Mouse (Mus musculus): ENCODE measurements around the gene Gm3002. TPM values are rescaled to one million over a fixed set of nuclear protein-coding genes. Genes with fewer than 3 reads are reported as not detected.
"Not testable (repeated sequence)": the region's sequence is repeated elsewhere in the genome, so short reads cannot be mapped to it uniquely, and the experiment has no call there.

Gm3002 gene
- 3.3 and 4.0 TPM in 2 replicates for polyA plus RNA-seq (2015; fragmentation: Nextera tagmentation; extraction: Ambion mirVana)

DNA sequence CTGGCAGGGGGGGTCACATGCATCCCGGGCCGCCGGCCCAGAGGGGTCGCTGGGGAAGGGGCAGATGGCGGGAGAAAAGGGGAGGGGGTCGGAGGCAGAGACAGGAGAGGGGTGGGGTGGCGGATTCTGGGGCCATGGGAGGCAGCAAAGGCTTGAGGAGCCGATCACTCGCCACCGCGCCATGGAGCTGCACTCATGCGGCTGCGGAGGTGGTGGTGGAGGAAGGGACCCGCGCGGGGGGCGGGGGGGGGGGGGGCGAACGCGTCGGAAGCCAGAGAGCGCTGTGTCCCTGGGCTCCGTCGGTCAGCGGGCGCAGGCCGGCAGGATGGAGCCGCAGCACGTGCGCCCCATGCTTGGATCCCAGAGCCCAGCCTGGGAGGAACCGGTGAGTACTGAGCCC is at the start of gene Gm3002:
Gm3002 (plus strand) TSS at position 301 of the 400 bp plus-strand sequence.
- H3K36me3 ChIP-seq; H3K9me3 ChIP-seq; ATAC-seq (ENCODE audit: extremely low read depth, insufficient number of reproducible peaks, low FRiP score, low TSS enrichment); H3K4me1 ChIP-seq; H3K4me2 ChIP-seq; H3K4me3 ChIP-seq; H3K9ac ChIP-seq; H3K27me3 ChIP-seq (replicated peaks); H3K27ac ChIP-seq (replicated peaks): not testable (repeated sequence)
- WGBS = no CpG with 5 or more reads among the region's 31 CpGs

DNA sequence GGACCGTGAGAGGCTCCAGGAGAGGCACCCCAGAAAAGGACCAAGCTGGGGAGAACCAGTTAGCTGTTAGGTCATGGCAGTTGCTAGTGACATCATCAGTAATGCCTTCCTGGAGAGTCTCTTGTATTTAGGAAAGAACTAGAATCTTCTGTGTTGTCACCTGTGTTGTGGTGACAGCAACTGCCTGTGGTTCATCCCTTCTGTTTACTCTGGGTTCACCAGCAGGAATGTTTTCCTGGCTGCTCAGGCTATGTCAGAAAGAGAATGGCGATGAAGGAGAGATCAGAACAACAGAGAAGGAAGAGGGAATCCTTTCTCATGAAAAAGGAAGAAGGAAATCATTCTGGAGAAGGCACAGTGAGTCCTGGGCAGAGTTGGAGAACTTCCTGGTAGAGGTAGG is 36.1 kb downstream of the Gm3002 start, which contains the start of gene Gm3033:
Gm3033 (plus strand) TSS at position 301 of the 400 bp plus-strand sequence.
- not testable (repeated sequence) for H3K4me1 ChIP-seq; H3K9me3 ChIP-seq; H3K4me2 ChIP-seq; H3K9ac ChIP-seq; H3K27ac ChIP-seq (replicated peaks); ATAC-seq (ENCODE audit: extremely low read depth, insufficient number of reproducible peaks, low FRiP score, low TSS enrichment); H3K36me3 ChIP-seq; H3K27me3 ChIP-seq (replicated peaks); H3K4me3 ChIP-seq
- WGBS = no CpG with 5 or more reads among the region's 2 CpGs

DNA sequence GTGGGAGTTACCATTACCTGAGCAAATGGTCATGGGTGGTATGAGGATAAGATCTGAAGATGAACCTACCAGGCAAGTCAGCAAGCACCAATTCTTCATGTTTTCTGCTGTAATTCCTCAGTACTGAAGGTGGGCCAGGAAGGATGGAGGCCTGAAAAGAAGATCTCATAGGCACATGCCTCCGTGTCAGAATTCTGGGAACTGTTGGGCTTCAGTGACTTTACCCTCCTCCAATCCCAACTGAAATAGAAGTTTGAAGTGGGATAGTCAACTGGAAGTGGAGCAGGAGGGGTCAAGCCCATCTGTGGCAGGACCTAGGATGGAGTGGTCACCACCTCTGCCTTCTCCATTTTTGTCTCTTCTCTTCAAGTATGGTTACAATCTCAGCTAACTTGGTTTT is 74.0 kb downstream of the Gm3002 start, which contains the start of gene Gm2916:
Gm2916 (plus strand) TSS at position 301 of the 400 bp plus-strand sequence.
- not testable (repeated sequence) for H3K4me3 ChIP-seq; H3K27ac ChIP-seq (replicated peaks); H3K4me1 ChIP-seq; H3K4me2 ChIP-seq; H3K27me3 ChIP-seq (replicated peaks); ATAC-seq (ENCODE audit: extremely low read depth, insufficient number of reproducible peaks, low FRiP score, low TSS enrichment); H3K36me3 ChIP-seq; H3K9ac ChIP-seq; H3K9me3 ChIP-seq
- WGBS = no CpG with 5 or more reads among the region's 1 CpGs

DNA sequence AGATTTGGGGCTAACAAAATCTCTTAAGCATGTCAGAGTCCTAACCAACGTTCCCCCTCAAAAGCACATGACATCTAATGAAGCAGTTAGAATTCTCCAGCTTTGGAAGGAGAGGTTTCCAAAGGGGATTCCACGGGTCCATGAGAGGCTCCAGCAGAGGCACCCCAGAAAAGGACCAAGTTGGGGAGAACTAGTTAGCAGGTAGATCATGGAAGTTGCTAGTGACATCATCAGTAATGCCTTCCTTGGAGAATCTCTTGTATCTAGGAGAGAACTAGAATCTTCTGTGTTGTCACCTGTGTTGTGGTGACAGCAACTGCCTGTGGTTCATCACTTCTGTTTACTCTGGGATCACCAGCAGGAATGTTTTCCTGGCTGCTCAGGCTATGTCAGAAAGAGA is 121.6 kb downstream of the Gm3002 start, which contains the start of gene Gm3029:
Gm3029 (plus strand) TSS at position 301 of the 400 bp plus-strand sequence.
- H3K9ac ChIP-seq; H3K4me3 ChIP-seq; ATAC-seq (ENCODE audit: extremely low read depth, insufficient number of reproducible peaks, low FRiP score, low TSS enrichment); H3K36me3 ChIP-seq; H3K4me2 ChIP-seq; H3K27ac ChIP-seq (replicated peaks); H3K4me1 ChIP-seq; H3K27me3 ChIP-seq (replicated peaks); H3K9me3 ChIP-seq: not testable (repeated sequence)
- 86% methylated on average over 1 of the region's 2 CpGs for WGBS

DNA sequence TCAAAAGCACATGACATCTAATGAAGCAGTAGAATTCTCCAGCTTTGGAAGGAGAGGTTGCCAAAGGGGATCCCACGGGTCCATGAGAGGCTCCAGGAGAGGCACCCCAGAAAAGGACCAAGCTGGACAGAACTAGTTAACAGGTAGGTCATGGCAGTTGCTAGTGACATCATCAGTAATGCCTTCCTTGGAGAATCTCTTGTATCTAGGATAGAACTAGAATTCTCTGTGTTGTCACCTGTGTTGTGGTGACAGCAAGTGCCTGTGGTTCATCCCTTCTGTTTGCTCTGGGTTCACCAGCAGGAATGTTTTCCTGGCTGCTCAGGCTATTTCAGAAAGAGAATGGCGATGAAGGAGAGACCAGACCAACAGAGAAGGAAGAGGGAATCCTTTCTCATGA is 153.4 kb downstream of the Gm3002 start, which contains the start of gene Gm3095:
Gm3095 (plus strand) TSS at position 301 of the 400 bp plus-strand sequence.
- WGBS = no CpG with 5 or more reads among the region's 2 CpGs
- not testable (repeated sequence) for H3K27ac ChIP-seq (replicated peaks); H3K9ac ChIP-seq; H3K4me3 ChIP-seq; H3K27me3 ChIP-seq (replicated peaks); H3K4me2 ChIP-seq; H3K4me1 ChIP-seq; H3K36me3 ChIP-seq; H3K9me3 ChIP-seq; ATAC-seq (ENCODE audit: extremely low read depth, insufficient number of reproducible peaks, low FRiP score, low TSS enrichment)

DNA sequence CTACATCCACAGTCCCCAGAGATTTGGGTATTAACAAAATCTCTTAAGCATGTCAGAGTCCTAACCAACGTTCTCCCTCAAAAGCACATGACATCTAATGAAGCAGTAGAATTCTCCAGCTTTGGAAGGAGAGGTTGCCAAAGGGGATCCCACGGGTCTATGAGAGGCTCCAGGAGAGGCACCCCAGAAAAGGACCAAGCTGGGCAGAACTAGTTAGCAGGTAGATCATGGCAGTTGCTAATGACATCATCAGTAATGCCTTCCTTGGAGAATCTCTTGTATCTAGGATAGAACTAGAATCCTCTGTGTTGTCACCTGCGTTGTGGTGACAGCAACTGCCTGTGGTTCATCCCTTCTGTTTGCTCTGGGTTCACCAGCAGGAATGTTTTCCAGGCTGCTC is 188.2 kb downstream of the Gm3002 start, which contains the start of gene Gm3099:
Gm3099 (plus strand) TSS at position 301 of the 400 bp plus-strand sequence.
- H3K27ac ChIP-seq (replicated peaks); H3K9me3 ChIP-seq; H3K4me2 ChIP-seq; H3K36me3 ChIP-seq; H3K27me3 ChIP-seq (replicated peaks); H3K9ac ChIP-seq; H3K4me1 ChIP-seq; ATAC-seq (ENCODE audit: extremely low read depth, insufficient number of reproducible peaks, low FRiP score, low TSS enrichment); H3K4me3 ChIP-seq: not testable (repeated sequence)
- 64% methylated on average over 1 of the region's 3 CpGs for WGBS

Other genes starting within 250 kb of the Gm3002 start
- not detected in 2 replicates for gene Gm3012, start 175.6 kb upstream of the Gm3002 start, polyA plus RNA-seq (2015; fragmentation: Nextera tagmentation; extraction: Ambion mirVana)
- gene Gm3020, start 158.0 kb upstream of the Gm3002 start, polyA plus RNA-seq (2015; fragmentation: Nextera tagmentation; extraction: Ambion mirVana) = 7.0 and 7.8 TPM in 2 replicates
- not detected in 2 replicates for gene Gm3043, start 121.3 kb upstream of the Gm3002 start, polyA plus RNA-seq (2015; fragmentation: Nextera tagmentation; extraction: Ambion mirVana)
- gene Gm3033, start 36.2 kb downstream of the Gm3002 start, polyA plus RNA-seq (2015; fragmentation: Nextera tagmentation; extraction: Ambion mirVana) = 0.37 TPM in 1 of 2 replicates, not detected in the other
- gene Gm2916, start 74.1 kb downstream of the Gm3002 start, polyA plus RNA-seq (2015; fragmentation: Nextera tagmentation; extraction: Ambion mirVana) = 0.24 TPM in 1 of 2 replicates, not detected in the other
- gene Gm3029, start 121.7 kb downstream of the Gm3002 start, polyA plus RNA-seq (2015; fragmentation: Nextera tagmentation; extraction: Ambion mirVana) = not detected in 2 replicates
- 0.29 and 0.55 TPM in 2 replicates for gene Gm3095, start 153.5 kb downstream of the Gm3002 start, polyA plus RNA-seq (2015; fragmentation: Nextera tagmentation; extraction: Ambion mirVana)
- not detected in 2 replicates for gene Gm3099, start 188.3 kb downstream of the Gm3002 start, polyA plus RNA-seq (2015; fragmentation: Nextera tagmentation; extraction: Ambion mirVana)
- 0.24 and 1.2 TPM in 2 replicates for gene Gm5796, start 213.9 kb downstream of the Gm3002 start, polyA plus RNA-seq (2015; fragmentation: Nextera tagmentation; extraction: Ambion mirVana)